Mouse (Mus musculus) testis, adult 2 months (tissue): Measurements from ENCODE around the gene Lztr1. TPM values are rescaled to one million over a fixed set of nuclear protein-coding genes. Genes with fewer than 3 reads are reported as not detected.

Experiments
- H3K27ac ChIP-seq: fragments of 200-500 bp; 2 replicates; pipeline ENCODE4 v1.5.1; 2012; ENCODE audit warnings: low read depth, low read length; ENCODE audit not compliant: control insufficient read depth, insufficient read depth
- H3K27me3 ChIP-seq: fragments of 200-500 bp; 2 replicates; pipeline ENCODE4 v1.6.1; 2012; ENCODE audit warnings: mild to moderate bottlenecking, low read length, moderate library complexity; ENCODE audit not compliant: control insufficient read depth, insufficient read depth
- H3K36me3 ChIP-seq: fragments of 200-500 bp; 2 replicates; pipeline ENCODE4 v1.6.1; 2012; ENCODE audit warnings: mild to moderate bottlenecking, low read length; ENCODE audit not compliant: control insufficient read depth, insufficient read depth
- H3K4me1 ChIP-seq: fragments of 200-500 bp; 2 replicates; pipeline ENCODE4 v1.6.1; 2012; ENCODE audit warnings: low read length; ENCODE audit not compliant: control insufficient read depth, insufficient read depth
- H3K4me3 ChIP-seq: fragments of 200-500 bp; 2 replicates; pipeline ENCODE4 v1.5.1; 2012; ENCODE audit warnings: low read depth, mild to moderate bottlenecking, low read length, moderate library complexity, mixed read lengths; ENCODE audit not compliant: control insufficient read depth
- CTCF ChIP-seq: fragments of 200-500 bp; IDR thresholded peaks from 2 replicates; pipeline ENCODE4 v1.5.1; 2012; ENCODE audit warnings: low read depth, mild to moderate bottlenecking, inconsistent platforms, low read length, moderate library complexity; ENCODE audit not compliant: control insufficient read depth, insufficient read depth, insufficient replicate concordance
- POLR2A ChIP-seq: fragments of 200-500 bp; IDR thresholded peaks from 2 replicates; pipeline ENCODE4 v1.6.1; 2012; ENCODE audit warnings: low read depth, mild to moderate bottlenecking, inconsistent platforms, low read length, moderate library complexity; ENCODE audit not compliant: control insufficient read depth
- polyA plus RNA-seq: library from polyadenylated mRNA; depleted of rRNA; stranded (reverse); fragments of >200 nt; gene quantifications from 2 replicates; pipeline ENCODE4 v1.2.3, GENCODE M21; 2012; rRNA removed

Gene Lztr1
- polyA plus RNA-seq, 1 experiment = 55.8 TPM

- TF ChIP-seq CTCF = peak; percentile 30; the same call in 1 of the 2 replicates
- no peak for TF ChIP-seq POLR2A
- no peaks in the 10 kb centered on the region for H3K27me3 ChIP-seq
Measured at GRCm38 (mm10) chr16:17566186-17566585, 57.7 kb downstream of the Lztr1 start.

More at GRCm38 (mm10) chr16:17566186-17566585, 57.7 kb downstream of the Lztr1 start:
- peaks cover 11% of the 10 kb centered on the region for H3K4me1 ChIP-seq
- no peaks in the 10 kb centered on the region for H3K36me3 ChIP-seq
- no peak overlapping the region for H3K4me3 ChIP-seq
- H3K27ac ChIP-seq = no peak overlapping the region

Other genes starting within 250 kb of the Lztr1 start
- 270 and 279 TPM in 2 replicates for gene Tmem191c, start 232.6 kb upstream of the Lztr1 start, polyA plus RNA-seq
- 0.10 TPM in 1 of 2 replicates, not detected in the other for gene Serpind1, start 177.3 kb upstream of the Lztr1 start, polyA plus RNA-seq
- gene Snap29, start 102.7 kb upstream of the Lztr1 start, polyA plus RNA-seq = 7.1 and 8.3 TPM in 2 replicates
- 87.0 and 88.7 TPM in 2 replicates for gene Pi4ka, start 102.4 kb upstream of the Lztr1 start, polyA plus RNA-seq
- gene Crkl, start 56.7 kb upstream of the Lztr1 start, polyA plus RNA-seq = 12.1 and 15.5 TPM in 2 replicates
- 3.5 and 4.6 TPM in 2 replicates for gene Aifm3, start 19.1 kb upstream of the Lztr1 start, polyA plus RNA-seq
- gene Thap7, start 22.4 kb downstream of the Lztr1 start, polyA plus RNA-seq = 154 and 171 TPM in 2 replicates
- gene Lrrc74b, start 52.6 kb downstream of the Lztr1 start, polyA plus RNA-seq = 0.31 and 0.54 TPM in 2 replicates
- gene P2rx6, start 53.2 kb downstream of the Lztr1 start, polyA plus RNA-seq = 0.73 and 1.1 TPM in 2 replicates
- 49.9 and 55.6 TPM in 2 replicates for gene Slc7a4, start 74.5 kb downstream of the Lztr1 start, polyA plus RNA-seq
- gene Smpd4, start 110.7 kb downstream of the Lztr1 start, polyA plus RNA-seq = 280 and 291 TPM in 2 replicates
- gene Ccdc74a, start 137.8 kb downstream of the Lztr1 start, polyA plus RNA-seq = 120 and 138 TPM in 2 replicates
- 86.1 and 95.2 TPM in 2 replicates for gene Med15, start 224.2 kb downstream of the Lztr1 start, polyA plus RNA-seq